Comparison of ENCODE assay signal across 10 mouse cellular contexts in genomic region chr13:48650615-48651014, GRCm38 (mm10). TPM values are rescaled to one million over a fixed set of nuclear protein-coding genes. Genes with fewer than 3 reads are reported as not detected.
DNase-seq lines count a peak whose midpoint lies in the region; ATAC-seq lines count a peak whose summit lies in the region.
"Had no signal": no experiment of that assay in that cellular context is flagged by ENCODE, and none has a peak within 500 bp of the region (broad histone marks: within the 10 kb centered on the region; RNA-seq: fewer than 3 reads in every experiment).

No protein-coding gene starts in this region.

- ATAC-seq in CD4-positive, CD25-positive, alpha-beta regulatory T cell, adult 4 months = no peak
- no peak for ATAC-seq in midbrain, embryonic 14.5 days (ENCODE audit: low FRiP score, low TSS enrichment)
- no peak for ATAC-seq in midbrain, embryonic 13.5 days
- ATAC-seq in limb, embryonic 11.5 days (ENCODE audit: insufficient number of reproducible peaks, low FRiP score, low TSS enrichment, low read depth) = no peak

- H3K27ac ChIP-seq in midbrain, embryonic 14.5 days (replicated peaks; ENCODE audit: low read depth, low read length) = no peak overlapping the region
- H3K27ac ChIP-seq in midbrain, embryonic 13.5 days = no peak overlapping the region
- no peak overlapping the region for H3K27ac ChIP-seq in limb, embryonic 11.5 days (replicated peaks; ENCODE audit: low read depth, low read length)

- 0% methylated on average over 1 of the region's 1 CpGs for WGBS in midbrain, embryonic 14.5 days
- WGBS in midbrain, embryonic 13.5 days = 0% methylated on average over 1 of the region's 1 CpGs
- 0% methylated on average over 1 of the region's 1 CpGs for WGBS in limb, embryonic 11.5 days

- H3K4me3 ChIP-seq in midbrain, embryonic 14.5 days (replicated peaks; ENCODE audit: low read depth, low read length) = no peak overlapping the region
- H3K4me3 ChIP-seq in midbrain, embryonic 13.5 days (replicated peaks) = no peak overlapping the region
- H3K4me3 ChIP-seq in limb, embryonic 11.5 days (ENCODE audit: low read depth, low read length) = no peak overlapping the region

- no peaks in the 10 kb centered on the region for H3K36me3 ChIP-seq in midbrain, embryonic 14.5 days (ENCODE audit: control insufficient read depth, insufficient read depth, low read length)
- H3K36me3 ChIP-seq in midbrain, embryonic 13.5 days = no peaks in the 10 kb centered on the region
- H3K36me3 ChIP-seq in limb, embryonic 11.5 days (ENCODE audit: control insufficient read depth, insufficient read depth, low read length) = no peaks in the 10 kb centered on the region

- H3K4me2 ChIP-seq in midbrain, embryonic 14.5 days (ENCODE audit: low read length) = no peak overlapping the region
- H3K4me2 ChIP-seq in midbrain, embryonic 13.5 days (replicated peaks) = no peak overlapping the region
- no peak overlapping the region for H3K4me2 ChIP-seq in limb, embryonic 11.5 days (ENCODE audit: low read depth, severe bottlenecking)

- no peaks in the 10 kb centered on the region for H3K9me3 ChIP-seq in midbrain, embryonic 14.5 days (ENCODE audit: control insufficient read depth, low read length)
- H3K9me3 ChIP-seq in midbrain, embryonic 13.5 days = no peaks in the 10 kb centered on the region
- H3K9me3 ChIP-seq in limb, embryonic 11.5 days (ENCODE audit: control insufficient read depth, low read length) = no peaks in the 10 kb centered on the region

- H3K9ac ChIP-seq in midbrain, embryonic 14.5 days (replicated peaks; ENCODE audit: low read length) = no peak overlapping the region
- no peak overlapping the region for H3K9ac ChIP-seq in midbrain, embryonic 13.5 days (replicated peaks)
- no peak overlapping the region for H3K9ac ChIP-seq in limb, embryonic 11.5 days (ENCODE audit: low read length)

- peaks cover 15% of the 10 kb centered on the region; the same call in 1 of the 2 replicates for H3K27me3 ChIP-seq in midbrain, embryonic 14.5 days (ENCODE audit: control insufficient read depth, insufficient read depth, low read length)
- peaks cover 38% of the 10 kb centered on the region for H3K27me3 ChIP-seq in midbrain, embryonic 13.5 days
- H3K27me3 ChIP-seq in limb, embryonic 11.5 days (ENCODE audit: control insufficient read depth, insufficient read depth, low read length) = peaks cover 10% of the 10 kb centered on the region

- DNase-seq in CD4-positive, CD25-positive, alpha-beta regulatory T cell, adult 2 months (ENCODE audit: low read depth, low spot score) = peak; percentile 48
- DNase-seq in midbrain, embryonic 14.5 days = peak; percentile 53
- peak; percentile 74 for DNase-seq in limb, embryonic 11.5 days (ENCODE audit: low spot score)
- no peak for DNase-seq in testis, postnatal 10 days (ENCODE audit: low spot score)
- no peak for DNase-seq in cerebellum, adult 11 months
- DNase-seq in urinary bladder, postnatal 10 days (ENCODE audit: low spot score) = no peak
- DNase-seq: gastrocnemius, postnatal 36 days; lung, postnatal 14 days had no signal

- H3K4me1 ChIP-seq in midbrain, embryonic 14.5 days (ENCODE audit: control insufficient read depth, insufficient read depth, low read length) = no peaks in the 10 kb centered on the region
- 0 out of 2 replicates have a peak, but pooled peaks cover 2% of the 10 kb centered on the region for H3K4me1 ChIP-seq in midbrain, embryonic 13.5 days (replicated peaks)
- H3K4me1 ChIP-seq in limb, embryonic 11.5 days (ENCODE audit: control insufficient read depth, insufficient read depth, low read length) = no peaks in the 10 kb centered on the region

RNA-seq across cellular contexts. Expression of gene Barx1, which starts 12.2 kb away (rescaled TPM):
- polyA plus RNA-seq in CD4-positive, CD25-positive, alpha-beta regulatory T cell, adult 4 months (2017; shearing (Covaris generic)) = not detected
- not detected in 2 replicates for polyA plus RNA-seq in midbrain, embryonic 14.5 days (2014; fragmentation: Nextera tagmentation; extraction: Ambion mirVana)
- 0.15 TPM in 1 of 2 replicates, not detected in the other for polyA plus RNA-seq in midbrain, embryonic 13.5 days (2015; fragmentation: Nextera tagmentation; extraction: Ambion mirVana)
- polyA plus RNA-seq in limb, embryonic 11.5 days (2014; fragmentation: Nextera tagmentation; extraction: Ambion mirVana) = 1.3 and 1.4 TPM in 2 replicates

RNA-seq across cellular contexts. Expression of gene Ptpdc1, which starts 25.2 kb away (rescaled TPM):
- 1 to 10 TPM in 1 of 2 experiments, under 1 TPM in 1; 0.79 to 1.6 TPM for polyA plus RNA-seq in CD4-positive, CD25-positive, alpha-beta regulatory T cell, adult 4 months (2017; shearing (Covaris generic))
- 17.5 and 20.0 TPM in 2 replicates for polyA plus RNA-seq in midbrain, embryonic 14.5 days (2014; fragmentation: Nextera tagmentation; extraction: Ambion mirVana)
- 16.1 and 16.5 TPM in 2 replicates for polyA plus RNA-seq in midbrain, embryonic 13.5 days (2015; fragmentation: Nextera tagmentation; extraction: Ambion mirVana)
- polyA plus RNA-seq in limb, embryonic 11.5 days (2014; fragmentation: Nextera tagmentation; extraction: Ambion mirVana) = 11.9 and 13.8 TPM in 2 replicates

Comparison
In these comparisons a context has a peak if more than half of its experiments do, and no peak if none do; other contexts are left out.
1. DNase-seq: peak in CD4-positive, CD25-positive, alpha-beta regulatory T cell, adult 2 months (single experiment), midbrain, embryonic 14.5 days (single experiment) and limb, embryonic 11.5 days (single experiment); none in testis, postnatal 10 days (single experiment), cerebellum, adult 11 months (single experiment) and urinary bladder, postnatal 10 days (single experiment).